Mouse (Mus musculus) pancreas, adult 10 weeks (tissue): ENCODE results near the gene 9930111J21Rik1. TPM values are rescaled to one million over a fixed set of nuclear protein-coding genes. Genes with fewer than 3 reads are reported as not detected.

Source experiments
- polyA plus RNA-seq: library from polyadenylated mRNA; stranded (reverse); fragments of 350-450 nt; fragmentation: Illumina TruSeq; extraction: RNeasy Lipid Tissue Mini Kit (QIAGEN cat#74804); gene quantifications from one replicate; pipeline ENCODE4 v1.2.3, GENCODE M21; 2015; ENCODE audit warnings: low read depth, low replicate concordance; ENCODE audit not compliant: insufficient read depth

Gene 9930111J21Rik1
- 1.9 TPM for polyA plus RNA-seq

GRCm38 (mm10) chr11:48979251-48979650, at the start of gene 9930111J21Rik1:
9930111J21Rik1 (minus strand) TSS chr11:48979398.

GRCm38 (mm10) chr11:48994018-48994417, 14.8 kb upstream of the 9930111J21Rik1 start, which contains the start of gene Tgtp1:
Tgtp1 (minus strand) TSS chr11:48994172.

GRCm38 (mm10) chr11:48991740-48992520, 12.7 kb upstream of the 9930111J21Rik1 start, which contains the start of gene Gm12185:
Gm12185 (minus strand) TSS chr11:48992226.

GRCm38 (mm10) chr11:48978240-48978939, 808 bp downstream of the 9930111J21Rik1 start, which contains the start of gene Olfr56:
Olfr56 (plus strand) TSS chr11:48978889.

GRCm38 (mm10) chr11:48946090-48946489, 33.1 kb downstream of the 9930111J21Rik1 start, which contains the start of gene Psme2b:
Psme2b (minus strand) TSS chr11:48946190.

GRCm38 (mm10) chr11:48902021-48902420, 77.2 kb downstream of the 9930111J21Rik1 start, which contains the start of gene Gm5431:
Gm5431 (minus strand) TSS chr11:48902214.

Other genes starting within 250 kb of the 9930111J21Rik1 start
- gene Rack1, start 179.1 kb downstream of the 9930111J21Rik1 start, polyA plus RNA-seq, result 585 TPM
- gene Trim41, start 162.0 kb downstream of the 9930111J21Rik1 start, polyA plus RNA-seq, result 9.2 TPM
- gene Trim7, start 153.3 kb downstream of the 9930111J21Rik1 start, polyA plus RNA-seq, result 5.0 TPM
- gene Gm12184, start 152.7 kb downstream of the 9930111J21Rik1 start, polyA plus RNA-seq, result not detected
- 6.0 TPM for gene Irgm1, start 107.7 kb downstream of the 9930111J21Rik1 start, polyA plus RNA-seq
- 0.57 TPM for gene Gm5431, start 77.2 kb downstream of the 9930111J21Rik1 start, polyA plus RNA-seq
- gene Psme2b, start 33.2 kb downstream of the 9930111J21Rik1 start, polyA plus RNA-seq, result 1.1 TPM
- not detected for gene Olfr56, start 509 bp downstream of the 9930111J21Rik1 start, polyA plus RNA-seq
- gene Gm12185, start 12.8 kb upstream of the 9930111J21Rik1 start, polyA plus RNA-seq, result not detected
- 9.7 TPM for gene Tgtp1, start 14.8 kb upstream of the 9930111J21Rik1 start, polyA plus RNA-seq
- gene 9930111J21Rik2, start 71.8 kb upstream of the 9930111J21Rik1 start, polyA plus RNA-seq, result 2.8 TPM
- gene Tgtp2, start 84.8 kb upstream of the 9930111J21Rik1 start, polyA plus RNA-seq, result 9.2 TPM
- gene Ifi47, start 97.2 kb upstream of the 9930111J21Rik1 start, polyA plus RNA-seq, result 5.4 TPM
- 1.1 TPM for gene Olfr1396, start 135.5 kb upstream of the 9930111J21Rik1 start, polyA plus RNA-seq
- not detected for gene Olfr1395, start 162.9 kb upstream of the 9930111J21Rik1 start, polyA plus RNA-seq
- not detected for gene Olfr1394, start 175.0 kb upstream of the 9930111J21Rik1 start, polyA plus RNA-seq
- 19.2 TPM for gene Btnl9, start 207.8 kb upstream of the 9930111J21Rik1 start, polyA plus RNA-seq
- 5.4 TPM for gene Zfp62, start 223.9 kb upstream of the 9930111J21Rik1 start, polyA plus RNA-seq